Mouse (Mus musculus) T-helper 1 cell (primary cell): Measurements from ENCODE around the gene Fto.

Experiments
- in situ Hi-C: fragments of 300-600 bp; cut with MboI, MseI; formaldehyde crosslinking; loops from one replicate; pipeline ENCODE4 v1.15.1; 2025; ENCODE audit warnings: high pct_unique_total_duplicates

Gene Fto

DNA sequence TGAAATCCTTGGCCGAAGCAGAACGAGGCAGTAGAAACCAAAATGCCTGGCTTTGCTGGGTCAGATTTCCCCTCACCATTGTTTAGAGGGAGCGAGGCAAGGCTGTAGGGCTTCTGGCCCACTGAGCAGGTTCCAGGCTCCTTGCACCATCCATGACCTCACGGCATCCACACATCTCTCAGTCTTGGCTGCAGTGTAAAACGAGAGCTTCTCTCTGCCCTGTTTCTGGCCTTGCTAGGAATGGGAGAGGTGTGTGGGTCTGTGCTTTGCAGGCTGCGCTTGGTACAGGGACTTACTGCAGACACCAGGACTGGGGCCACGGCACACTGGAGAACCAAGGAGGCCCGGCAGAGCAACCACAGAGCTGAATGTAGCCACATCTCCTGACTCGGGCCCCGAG, 132.2 kb downstream of the Fto start:
- in situ Hi-C loops = no loop called here

DNA sequence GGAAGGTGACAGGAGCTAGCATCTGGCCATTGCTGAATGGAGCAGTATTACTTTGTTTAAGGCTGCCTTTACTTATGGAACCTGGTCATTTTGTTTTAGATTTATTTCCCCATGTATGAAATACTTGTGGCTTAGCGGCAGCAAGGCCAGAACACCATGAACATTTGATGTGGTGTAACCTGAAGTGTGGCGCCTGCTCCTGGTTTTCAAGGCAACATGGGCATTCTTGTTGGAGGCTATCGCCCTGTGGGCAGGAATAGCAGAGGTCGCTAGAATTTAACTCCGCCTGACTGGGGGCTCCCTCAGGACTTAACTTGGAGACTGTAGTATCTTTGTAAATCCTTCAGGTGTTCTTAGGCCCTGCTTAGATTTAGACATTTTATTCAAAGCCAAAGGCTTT, 132.7 kb downstream of the Fto start:
- in situ Hi-C loops = no loop called here

DNA sequence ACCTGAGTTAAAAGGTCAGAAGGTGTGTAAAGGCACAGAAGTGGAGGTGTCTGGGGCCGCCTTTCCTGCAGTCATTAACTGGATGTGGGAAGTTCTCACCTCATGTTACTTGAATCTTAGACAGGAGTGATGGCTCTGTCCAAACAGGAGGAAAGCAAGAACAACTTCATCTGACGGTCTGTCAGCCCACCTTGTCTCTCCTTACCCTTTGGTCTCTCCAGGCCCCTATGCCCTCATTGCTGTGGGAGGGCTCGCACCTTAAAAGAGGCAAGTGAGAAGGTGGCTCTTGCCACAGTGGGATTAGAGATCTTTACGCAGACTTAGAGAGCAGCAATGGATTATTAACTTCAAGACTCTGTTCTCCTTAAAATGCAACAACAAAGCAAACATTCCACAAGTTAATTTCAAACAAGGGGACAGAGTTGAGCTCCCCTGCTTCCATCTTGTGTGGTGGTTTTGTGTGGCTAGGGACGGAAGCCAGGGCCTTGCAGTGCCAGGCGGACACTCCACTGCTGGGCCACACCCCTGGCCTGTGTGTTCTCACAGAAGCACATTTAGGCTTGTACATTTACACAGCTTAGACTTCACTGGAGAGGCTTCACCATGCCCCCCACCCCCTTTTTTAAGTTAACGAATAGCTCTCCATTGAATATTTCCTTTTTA, 135.5 kb downstream of the Fto start:
- in situ Hi-C loops = no loop called here

DNA sequence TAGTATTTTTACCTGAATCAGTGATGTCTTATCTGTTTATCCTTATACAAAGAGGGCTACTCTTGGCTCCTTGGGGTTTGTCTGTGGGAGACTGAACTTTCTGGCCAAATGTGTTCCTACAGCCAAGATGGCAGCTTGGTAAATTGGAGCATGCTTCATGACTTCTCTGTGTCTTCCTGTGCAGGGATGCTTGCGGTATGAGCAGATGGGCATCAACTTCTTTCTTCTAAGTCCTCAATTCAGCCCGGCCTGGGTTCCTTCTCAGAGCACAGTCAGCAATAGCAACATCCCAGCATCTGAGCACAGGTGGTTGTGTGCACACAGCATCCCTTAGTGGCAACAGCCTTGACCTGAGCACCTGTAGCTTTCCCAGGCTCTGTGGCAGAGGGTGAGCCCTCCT, 141.6 kb downstream of the Fto start:
- in situ Hi-C loops = no loop called here

DNA sequence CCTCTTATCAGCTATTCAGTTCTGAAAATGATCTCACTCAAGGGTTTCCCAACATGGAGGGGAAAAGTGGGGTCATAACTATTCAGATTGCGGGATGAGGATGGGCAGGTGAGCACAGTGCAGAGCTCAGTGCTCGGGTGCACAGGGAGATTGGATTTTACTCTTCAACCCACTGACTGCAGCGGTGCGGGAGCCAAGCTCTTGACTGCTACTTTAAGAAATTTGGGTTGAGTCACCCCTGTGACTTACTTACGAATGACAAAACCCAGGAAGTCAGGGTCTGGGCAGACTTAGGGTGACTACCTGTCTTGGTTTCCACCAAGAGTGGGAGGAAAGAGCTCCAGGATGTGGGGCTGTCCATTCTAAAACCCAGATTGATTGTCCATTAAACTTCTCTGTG, 142.3 kb downstream of the Fto start:
- in situ Hi-C loops = no loop called here

DNA sequence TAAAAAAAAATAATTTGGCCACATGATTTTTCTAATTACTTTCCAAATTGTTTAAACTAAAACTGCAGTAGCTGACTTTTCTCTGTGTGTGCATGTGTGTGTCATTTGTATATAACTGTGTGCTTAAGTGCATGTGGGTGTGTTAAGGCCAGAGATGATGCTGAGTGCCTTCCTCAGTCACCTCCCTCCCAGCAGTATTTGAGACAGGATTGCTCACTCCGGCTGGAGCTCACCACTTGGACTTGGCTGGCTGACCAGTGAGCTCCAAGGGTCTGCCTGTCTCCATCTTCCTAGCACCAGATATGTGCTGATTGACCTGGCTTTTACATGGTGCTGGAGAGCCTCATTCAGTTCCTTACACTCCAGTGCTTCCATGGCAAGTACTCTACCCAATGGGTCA, 144.7 kb downstream of the Fto start:
- in situ Hi-C loops = no loop called here

DNA sequence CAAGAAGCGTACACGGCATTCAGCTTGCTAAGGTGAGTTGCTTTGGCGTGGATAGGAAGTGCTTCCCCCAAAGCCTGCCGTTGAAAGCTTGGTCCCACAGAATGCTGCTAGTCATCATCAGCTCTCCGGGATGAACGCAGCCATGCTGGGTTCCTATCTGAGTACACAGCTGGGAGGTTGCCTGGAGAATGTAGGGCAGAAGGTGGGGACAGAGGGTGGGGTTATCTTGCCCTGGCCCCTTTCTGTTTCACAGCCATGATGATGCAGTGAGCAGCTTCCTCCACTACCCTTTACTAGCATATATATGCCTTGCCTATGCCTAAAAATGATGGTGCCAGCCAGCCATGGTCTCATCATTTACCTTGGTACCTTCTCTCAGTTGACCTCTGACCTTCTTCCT, 147.6 kb downstream of the Fto start:
- in situ Hi-C loops = no loop called here

DNA sequence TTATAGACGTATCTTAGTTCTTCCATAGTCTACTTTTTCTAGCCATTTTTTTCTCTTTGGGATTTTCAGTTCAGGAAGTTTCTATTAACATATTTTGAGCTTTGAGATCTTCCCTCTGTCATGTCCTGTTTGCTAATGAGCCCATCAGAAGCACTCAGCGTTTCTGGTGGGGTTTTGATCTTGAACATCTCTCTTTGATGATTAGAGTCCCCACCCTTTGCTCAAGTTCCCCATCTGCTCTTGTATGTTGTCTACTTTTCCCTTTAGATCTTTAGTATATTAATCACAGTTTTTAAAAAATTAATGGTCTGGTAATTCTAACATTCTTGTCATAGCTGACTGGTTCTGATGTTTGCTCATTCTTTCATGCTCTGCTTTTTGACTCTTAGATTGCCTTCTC, 150.4 kb downstream of the Fto start:
- in situ Hi-C loops = no loop called here

DNA sequence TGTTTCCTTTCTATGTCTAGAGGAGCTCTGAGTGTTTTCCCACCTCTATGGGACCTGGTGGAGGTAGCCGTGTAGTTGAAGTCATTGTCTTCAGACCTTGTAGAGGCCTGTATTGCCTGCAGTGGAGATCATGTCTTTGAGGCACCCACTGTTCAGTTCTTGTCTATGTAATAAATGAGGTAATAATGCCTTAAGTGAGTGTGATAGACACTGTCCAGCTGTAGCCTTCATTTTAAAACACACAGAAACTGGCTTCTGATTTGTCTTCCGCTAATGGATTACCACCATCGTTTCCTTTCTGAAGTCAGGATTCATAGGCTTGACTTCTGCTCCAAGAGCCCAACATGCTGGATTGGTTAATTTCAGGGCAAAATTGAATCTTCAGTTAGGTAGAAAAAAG, 154.1 kb downstream of the Fto start:
- in situ Hi-C loops = no loop called here

DNA sequence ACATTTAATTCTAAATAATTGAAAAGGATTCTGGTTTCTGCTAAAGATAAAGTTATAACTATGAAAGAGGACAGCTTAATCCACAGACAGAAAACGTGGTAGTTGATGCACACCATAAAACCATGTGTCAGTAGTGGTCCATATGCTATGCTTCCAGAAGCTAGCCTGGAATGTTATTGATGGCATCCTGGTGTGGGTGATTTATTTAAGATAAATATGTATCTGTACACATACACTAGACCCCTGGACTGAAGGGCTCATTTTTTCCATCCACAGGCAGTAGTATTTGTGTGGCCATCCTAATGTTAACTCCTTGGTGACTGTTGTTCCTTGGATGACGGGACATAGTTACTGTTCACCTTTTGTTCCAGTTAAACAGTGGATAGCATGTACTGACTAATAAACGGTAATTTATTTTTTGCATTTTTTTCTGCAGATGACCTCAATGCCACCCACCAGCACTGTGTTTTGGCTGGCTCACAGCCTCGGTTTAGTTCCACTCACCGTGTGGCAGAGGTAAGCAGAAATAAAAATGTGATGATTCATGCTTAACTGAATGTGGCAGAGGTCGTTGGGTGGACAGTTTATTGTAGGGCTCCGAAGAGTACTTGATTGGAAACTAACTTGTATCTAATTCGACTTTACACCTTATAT, 154.7 kb downstream of the Fto start:
- in situ Hi-C loops = no loop called here

DNA sequence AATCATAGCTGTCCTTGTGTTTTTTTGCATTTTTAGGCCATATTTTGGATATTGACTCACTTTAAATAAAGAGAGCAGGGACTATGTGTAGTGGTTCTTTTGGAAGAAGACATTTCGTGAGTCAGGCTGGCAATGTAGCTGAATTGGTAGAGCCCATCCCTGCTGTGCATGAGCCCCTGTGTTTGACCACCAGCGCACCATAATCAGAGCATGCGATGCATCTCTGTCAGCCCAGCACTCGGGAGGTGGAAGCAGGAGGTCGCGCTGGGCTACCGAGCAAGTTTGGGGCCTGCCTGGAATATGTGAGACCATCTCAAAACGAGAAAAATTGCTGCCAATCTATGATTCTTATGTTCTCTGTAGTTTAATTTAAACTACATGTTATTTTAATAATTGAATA, 156.1 kb downstream of the Fto start:
- in situ Hi-C loops = no loop called here

DNA sequence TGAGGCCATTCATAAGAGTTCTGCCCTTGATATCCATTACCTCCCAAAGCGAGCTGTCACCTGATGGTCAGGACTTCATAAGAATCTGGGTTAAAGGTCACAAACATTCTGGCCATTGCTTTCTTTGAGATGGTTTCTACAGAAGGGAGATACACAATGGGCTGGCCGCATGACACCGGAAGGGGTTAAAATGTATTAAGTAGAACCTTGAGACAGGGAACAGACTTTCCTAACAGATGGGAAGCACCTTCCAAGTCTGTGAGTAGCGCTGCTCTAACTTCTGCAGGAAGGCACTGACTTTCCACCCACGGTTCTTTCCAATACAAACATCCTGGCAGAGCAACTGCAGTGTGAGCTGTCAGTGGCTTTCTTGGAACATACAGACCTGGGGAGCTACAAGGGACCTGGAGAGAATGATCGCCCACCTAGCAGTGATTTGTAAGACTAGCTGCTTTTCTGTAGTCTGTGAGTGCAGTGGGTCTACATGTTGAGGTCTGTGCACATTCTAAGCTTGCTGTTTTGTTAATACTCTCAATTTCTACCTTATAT, 161.5 kb downstream of the Fto start:
- in situ Hi-C loops = no loop called here

DNA sequence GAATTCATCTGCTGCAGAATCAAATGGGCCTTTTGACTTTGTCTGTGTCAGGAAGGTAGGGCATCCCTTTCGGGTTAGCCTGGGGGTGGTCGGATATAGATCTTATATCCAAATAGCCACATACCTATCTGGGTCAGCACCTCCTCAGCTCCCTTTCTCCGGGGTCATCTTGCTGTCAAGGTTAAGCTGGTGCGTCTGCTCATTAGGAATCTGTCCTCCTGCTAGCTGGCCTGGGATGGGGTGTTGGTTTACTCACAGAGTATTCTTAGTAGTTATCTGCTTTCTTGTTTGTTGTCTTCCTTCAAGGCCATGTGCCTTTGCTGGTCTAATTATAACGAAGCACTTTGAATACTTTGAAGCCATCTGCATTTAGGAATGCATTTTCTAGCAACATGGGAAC, 163.7 kb downstream of the Fto start:
- in situ Hi-C loops = no loop called here

DNA sequence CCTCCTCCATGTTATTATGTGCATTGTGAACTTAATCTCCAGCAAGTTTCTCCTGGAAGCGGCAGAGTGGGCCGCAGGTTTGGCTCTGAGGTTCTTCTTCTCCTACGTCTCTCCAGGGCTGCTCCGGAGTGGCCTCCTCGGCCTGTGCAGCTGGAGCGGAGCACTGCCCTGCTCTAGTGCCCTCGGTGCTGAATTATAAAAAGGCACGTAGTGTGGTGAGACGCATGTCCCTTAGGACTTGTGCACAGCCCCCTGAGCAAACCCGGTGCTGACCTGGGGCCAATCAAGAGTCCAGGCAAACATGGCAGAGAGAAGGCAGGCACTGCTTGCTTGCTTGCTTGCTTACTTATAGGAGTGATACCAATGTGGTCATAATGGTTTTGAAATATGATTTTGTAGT, 164.1 kb downstream of the Fto start:
- in situ Hi-C loops = no loop called here

DNA sequence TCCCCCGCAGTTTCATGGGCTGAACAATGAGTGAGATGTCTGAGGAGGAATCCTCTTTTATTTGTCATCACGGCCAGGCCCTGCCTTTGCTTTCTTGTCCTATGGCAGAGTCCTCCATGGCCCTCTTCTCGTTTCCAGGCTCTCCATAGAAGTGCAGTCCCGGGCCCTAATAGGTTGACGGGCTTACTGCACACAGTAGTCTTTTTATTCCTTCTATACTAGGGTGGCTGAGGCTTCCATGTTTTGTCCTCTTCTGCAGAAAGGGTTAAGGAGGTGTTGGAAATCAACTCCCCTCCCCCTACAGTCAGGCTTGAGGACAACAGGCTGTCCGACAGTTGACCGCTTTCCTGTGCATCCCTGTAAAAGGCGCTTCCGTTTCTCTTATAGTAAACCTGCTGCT, 169.2 kb downstream of the Fto start:
- in situ Hi-C loops = no loop called here

DNA sequence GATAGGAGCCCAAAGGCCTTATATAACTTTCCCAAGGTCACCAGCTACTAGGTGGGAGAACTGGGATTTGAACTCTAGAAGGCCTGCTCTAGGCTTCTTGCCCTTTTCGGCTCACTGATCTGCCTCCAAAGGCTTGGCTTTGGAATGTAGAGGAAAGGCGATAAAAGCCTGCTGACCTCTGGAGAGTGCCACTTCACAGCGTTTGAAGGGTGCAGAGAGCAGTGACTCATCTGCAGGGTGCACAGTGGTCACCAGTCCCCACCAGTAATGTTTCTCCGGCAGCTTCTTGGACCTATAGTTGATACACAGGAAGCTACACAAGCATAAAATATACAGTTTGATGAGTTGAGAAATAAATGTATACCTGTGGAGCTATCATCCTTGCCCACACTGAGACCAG, 173.1 kb downstream of the Fto start:
- in situ Hi-C loops = no loop called here

DNA sequence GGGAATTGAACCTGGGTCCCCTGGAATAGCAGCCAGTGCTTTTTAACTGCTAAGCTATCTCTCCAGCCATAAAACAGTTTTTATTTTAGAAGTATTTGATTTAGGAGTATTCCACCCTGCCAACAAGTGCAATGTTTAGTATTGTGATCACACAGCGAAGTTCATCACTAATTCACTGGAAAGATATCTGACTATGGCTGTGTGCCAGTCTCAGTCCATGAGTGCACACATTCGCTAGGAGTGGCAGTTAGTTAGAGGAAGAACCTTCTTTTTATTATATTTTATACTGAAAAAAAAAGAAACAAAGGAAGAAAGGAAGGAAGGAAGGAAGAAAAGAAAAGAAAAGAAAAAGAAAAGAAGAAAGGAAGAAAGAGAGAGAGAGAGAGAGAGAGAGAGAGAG, 174.1 kb downstream of the Fto start:
- in situ Hi-C loops = no loop called here

DNA sequence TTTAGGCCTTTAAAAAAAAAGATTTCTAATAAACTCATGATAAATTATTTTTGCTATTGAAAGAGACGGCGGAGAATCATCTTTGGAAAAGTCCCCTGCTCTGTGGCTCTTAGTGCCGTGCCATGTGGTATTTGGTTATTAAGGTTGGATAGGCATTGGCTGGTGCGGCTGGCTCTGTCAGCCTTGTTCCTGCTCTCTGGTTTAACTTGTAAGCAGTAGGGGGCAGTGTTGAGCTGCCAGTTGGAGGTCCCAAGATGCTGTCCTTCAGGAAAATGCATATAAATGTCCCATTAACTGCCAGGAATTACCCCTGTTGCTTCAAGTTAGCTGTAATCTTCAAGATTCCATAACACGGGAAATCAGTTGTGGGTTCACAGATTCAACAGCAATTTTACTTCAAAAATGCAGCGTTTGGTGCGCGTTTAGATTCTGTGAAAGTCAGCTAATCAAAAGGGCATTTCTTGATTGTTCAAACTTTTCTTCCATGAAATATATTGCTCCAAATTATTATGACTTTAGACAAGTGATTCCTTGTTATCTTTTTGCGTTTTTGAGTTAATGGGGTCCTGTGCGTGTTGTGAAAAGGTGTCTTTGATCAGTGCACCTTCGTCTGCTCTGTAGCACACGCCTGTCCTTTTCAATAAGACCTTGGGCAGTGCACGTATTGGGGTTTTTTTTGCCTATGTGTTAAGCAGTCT, 174.9 kb downstream of the Fto start:
- in situ Hi-C loops = no loop called here

DNA sequence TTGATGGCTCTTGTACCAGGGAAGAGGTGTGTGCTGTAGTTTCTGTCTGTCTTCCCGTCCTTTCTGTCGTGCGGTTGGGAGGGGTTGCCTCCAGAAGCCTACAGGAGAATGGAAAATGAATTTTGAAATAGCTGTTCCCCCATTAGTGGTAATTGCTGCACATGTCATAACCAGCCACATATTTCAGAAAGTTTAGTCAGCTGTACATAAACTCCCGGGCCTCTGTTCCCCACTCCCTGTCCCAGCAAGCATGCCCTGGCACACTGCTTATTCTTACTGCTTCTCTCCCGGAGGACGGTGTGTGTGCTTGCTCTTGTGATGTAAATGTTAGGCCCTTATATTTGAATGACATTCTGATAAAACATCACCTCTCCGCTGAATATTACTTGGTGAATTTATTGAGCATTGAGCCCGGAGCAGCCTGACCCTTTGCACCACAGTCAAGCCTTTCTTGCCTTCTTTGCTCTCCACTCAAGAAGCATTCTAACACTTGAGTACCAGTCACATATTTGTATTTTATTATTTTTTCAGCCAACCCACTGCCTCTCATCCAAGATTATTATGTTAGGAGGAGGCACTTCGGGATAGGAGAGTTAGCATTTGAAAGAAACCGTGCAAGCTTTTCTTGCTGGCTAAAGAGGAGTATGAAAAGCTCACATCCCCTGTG, 175.6 kb downstream of the Fto start:
- in situ Hi-C loops = no loop called here

DNA sequence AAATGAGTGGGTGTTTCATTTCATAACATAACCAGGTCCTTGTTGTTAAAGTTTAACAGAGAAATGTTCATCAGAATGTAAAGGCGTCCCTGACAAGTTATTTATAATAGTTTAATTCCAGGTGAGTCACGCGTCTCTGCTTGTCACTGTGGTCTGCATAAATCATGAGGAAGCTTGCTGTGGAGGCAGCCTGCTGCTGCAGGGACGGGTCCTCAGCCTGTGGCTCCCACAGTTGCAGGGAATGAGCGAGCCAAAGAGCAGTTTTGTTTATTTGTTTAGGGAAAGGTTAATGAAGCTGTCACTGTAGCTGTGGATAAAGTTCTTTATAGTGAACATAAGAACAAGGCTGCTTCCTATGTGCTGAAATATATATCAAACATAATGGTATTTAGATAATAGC, 176.7 kb downstream of the Fto start:
- in situ Hi-C loops = no loop called here

DNA sequence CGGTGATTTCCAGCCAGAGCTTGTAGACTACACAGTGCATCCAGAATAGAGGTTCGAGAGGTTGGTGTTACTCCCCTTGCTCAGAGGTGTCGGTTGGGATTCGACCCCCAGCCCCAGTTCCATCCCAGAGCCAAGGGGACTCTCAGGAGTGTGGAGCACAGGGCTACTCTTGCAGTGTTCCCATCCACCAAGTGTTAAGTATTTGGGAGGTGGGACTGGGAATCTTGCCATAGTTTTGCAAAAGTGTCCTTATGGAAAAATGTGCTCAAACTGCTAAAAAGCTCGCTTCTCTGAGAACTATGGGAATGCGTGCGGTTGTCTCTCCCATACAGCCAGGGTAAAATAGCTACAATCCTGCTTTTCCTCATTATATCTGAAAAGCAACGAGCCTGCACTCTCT, 180.0 kb downstream of the Fto start:
- in situ Hi-C loops = no loop called here

DNA sequence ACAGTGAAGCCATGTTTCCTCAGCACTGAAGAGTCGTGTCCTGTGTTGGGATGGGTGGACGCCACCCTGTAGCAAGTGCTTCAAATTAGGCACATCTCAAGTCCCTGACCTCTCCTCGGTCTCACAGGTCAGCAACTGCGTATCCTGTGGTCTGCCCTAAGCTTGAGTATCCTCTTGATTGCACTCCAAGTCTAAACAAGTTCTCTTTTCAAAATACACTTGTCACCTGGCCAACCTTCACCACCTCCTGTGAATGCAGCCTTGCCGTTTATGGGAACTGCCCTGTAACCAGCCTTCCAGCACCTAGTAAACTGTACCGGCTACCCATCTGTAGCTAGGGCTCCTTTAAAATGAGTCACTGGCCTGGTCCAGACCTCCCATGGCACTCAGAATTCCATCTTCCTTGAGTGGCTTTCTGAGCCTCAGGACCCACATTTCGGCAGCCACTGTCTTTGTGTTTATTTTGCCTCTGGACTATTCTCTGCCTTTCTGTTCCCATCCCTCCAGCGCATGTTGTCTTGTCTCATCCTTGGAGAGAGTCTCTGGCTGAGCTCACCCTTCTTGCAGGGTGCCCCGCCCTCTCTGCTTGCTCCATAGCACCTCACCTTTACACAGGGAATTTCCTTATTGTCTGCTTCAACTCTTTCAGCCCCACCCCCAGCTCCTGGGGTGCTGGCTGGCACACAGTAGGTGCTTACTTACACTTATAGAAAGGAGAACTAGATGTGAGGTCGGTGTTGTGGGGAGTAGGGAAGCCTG, 181.4 kb downstream of the Fto start:
- in situ Hi-C loops = no loop called here
